Mouse (Mus musculus): Measurements from ENCODE around the gene Nup50. TPM values are rescaled to one million over a fixed set of nuclear protein-coding genes. Genes with fewer than 3 reads are reported as not detected.

The Nup50 gene
- polyA plus RNA-seq, 1 experiment from 2014 or later, result 43.2 TPM

DNA sequence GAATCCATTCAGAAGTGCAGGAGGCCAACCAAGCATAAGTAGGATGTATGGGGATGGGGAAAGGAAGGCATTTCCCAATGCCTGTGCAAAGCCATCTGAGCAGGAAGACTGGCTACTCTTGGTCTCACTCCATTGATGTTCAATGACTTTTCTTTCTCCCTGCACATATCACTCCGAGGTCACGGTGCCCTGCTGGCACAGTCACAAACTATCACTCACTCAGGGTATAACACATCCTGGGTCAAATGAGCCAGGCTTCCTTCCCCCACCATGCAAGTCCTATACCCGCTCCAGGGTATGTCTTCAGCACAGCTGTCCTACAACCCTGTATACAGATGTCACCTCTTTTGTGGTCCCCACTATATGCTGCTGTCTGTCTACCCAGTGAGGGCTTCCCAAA lies 35.1 kb downstream of the Nup50 start:
- Histone ChIP-seq H3K9ac (no peak overlapping the region), H3K27me3 (replicated peaks) (no peaks in the 10 kb centered on the region), H3K9me3 (replicated peaks) (no peaks in the 10 kb centered on the region), H3K36me3 (no peaks in the 10 kb centered on the region), H3K4me3 (no peak overlapping the region), H3K4me1 (0 out of 2 replicates have a peak, but pooled peaks cover 3% of the 10 kb centered on the region), H3K27ac (no peak overlapping the region), H3K4me2 (no peak overlapping the region)
- WGBS (ENCODE audit: insufficient replicate concordance), result 73% methylated on average over 3 of the region's 3 CpGs
- ATAC-seq, result no peak

DNA sequence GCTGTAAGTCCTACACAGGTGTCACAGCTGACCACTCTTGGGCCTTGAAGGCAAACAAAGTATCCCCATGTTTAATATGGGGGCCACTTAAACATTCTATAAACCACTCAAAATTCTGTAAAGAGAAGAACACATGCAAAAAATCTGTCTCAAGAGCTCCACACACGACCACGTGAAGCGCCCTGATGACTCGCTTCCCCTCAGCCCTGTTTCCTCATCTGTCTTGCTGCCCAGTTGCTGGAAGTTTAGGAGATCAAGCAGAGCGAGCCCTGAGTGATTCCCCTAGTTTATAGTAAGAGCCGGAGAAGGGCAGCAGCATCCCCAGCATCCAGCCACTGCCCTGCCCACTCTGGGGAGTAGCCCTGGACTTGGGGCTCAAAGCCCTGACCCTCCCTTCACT lies 36.7 kb downstream of the Nup50 start:
- Histone ChIP-seq H3K9ac (no peak overlapping the region), H3K9me3 (replicated peaks) (no peaks in the 10 kb centered on the region), H3K27ac (no peak overlapping the region), H3K4me2 (no peak overlapping the region), H3K4me1 (0 out of 2 replicates have a peak, but pooled peaks cover 3% of the 10 kb centered on the region), H3K4me3 (no peak overlapping the region), H3K36me3 (no peaks in the 10 kb centered on the region), H3K27me3 (replicated peaks) (no peaks in the 10 kb centered on the region)
- WGBS (ENCODE audit: insufficient replicate concordance), result 61% methylated on average over 6 of the region's 6 CpGs
- ATAC-seq, result no peak

DNA sequence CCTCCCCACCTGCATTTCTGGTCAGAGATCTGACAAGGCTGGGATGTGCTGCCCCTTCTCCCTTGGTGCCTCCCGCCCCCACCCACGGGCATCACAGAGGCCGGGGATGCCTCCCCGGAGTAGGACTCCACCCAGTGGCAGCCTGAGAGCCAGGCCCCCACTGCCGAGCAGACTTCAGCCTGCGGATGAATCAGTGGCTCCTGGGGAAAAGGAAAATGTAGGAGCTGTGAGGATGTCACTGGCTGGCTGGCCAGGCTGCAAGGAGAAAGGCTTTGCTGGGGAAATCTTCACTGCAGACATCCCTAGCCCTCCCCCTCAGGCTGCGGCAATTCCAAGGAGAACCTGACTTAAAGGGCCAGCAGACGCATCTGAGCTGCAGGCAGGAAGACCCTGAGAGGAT lies 37.5 kb downstream of the Nup50 start:
- Histone ChIP-seq H3K27ac (no peak overlapping the region), H3K36me3 (no peaks in the 10 kb centered on the region), H3K9ac (no peak overlapping the region), H3K4me1 (0 out of 2 replicates have a peak, but pooled peaks cover 3% of the 10 kb centered on the region), H3K27me3 (replicated peaks) (no peaks in the 10 kb centered on the region), H3K4me3 (no peak overlapping the region), H3K9me3 (replicated peaks) (no peaks in the 10 kb centered on the region), H3K4me2 (no peak overlapping the region)
- no peak for ATAC-seq
- 35% methylated on average over 8 of the region's 8 CpGs for WGBS (ENCODE audit: insufficient replicate concordance)

DNA sequence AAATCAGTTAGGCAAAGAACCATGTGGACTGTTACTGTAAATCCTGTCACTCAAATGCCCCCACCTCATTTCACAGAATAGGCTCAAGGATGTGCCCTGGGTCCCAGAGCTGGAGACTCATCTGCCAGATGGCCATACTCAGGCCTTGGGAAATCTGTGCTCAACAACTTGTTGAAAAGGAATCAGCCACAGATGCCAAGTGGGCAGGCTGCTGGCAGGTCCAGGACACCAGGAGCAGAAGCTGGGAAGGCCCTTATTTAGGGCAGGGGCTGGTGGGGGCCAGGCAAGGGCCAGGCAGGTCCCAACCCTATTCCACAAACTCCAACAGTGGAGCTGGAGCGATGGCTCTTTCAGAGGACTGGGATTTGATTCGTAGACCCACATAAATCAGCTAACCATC lies 39.3 kb downstream of the Nup50 start:
- 65% methylated on average over 2 of the region's 2 CpGs for WGBS (ENCODE audit: insufficient replicate concordance)
- Histone ChIP-seq H3K27ac (no peak overlapping the region), H3K9ac (no peak overlapping the region), H3K36me3 (no peaks in the 10 kb centered on the region), H3K4me2 (no peak overlapping the region), H3K9me3 (replicated peaks) (no peaks in the 10 kb centered on the region), H3K4me3 (no peak overlapping the region), H3K4me1 (peaks cover 3% of the 10 kb centered on the region; the same call in 1 of the 2 replicates), H3K27me3 (replicated peaks) (no peaks in the 10 kb centered on the region)
- no peak for ATAC-seq

DNA sequence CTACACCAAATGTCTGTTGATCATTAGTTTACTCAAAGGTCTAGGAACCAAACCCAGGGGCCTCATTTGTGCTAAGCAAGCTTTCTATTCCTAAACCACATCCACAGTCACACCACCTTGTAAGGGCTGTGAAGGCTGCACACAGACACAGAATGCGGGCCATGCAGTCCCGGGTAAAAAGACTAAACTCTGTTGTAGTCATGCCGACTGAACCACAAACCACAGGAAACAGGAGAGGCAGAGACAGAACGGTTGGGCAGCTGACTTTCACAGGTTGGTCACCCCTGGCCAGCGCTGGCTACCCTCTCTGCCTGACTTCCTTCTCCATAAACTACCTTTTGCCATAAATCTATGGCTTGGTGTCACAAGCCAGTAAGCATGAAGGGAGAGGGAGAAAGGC lies 41.6 kb downstream of the Nup50 start:
- no peaks in the 10 kb centered on the region for H3K9me3 ChIP-seq (replicated peaks)
- no peaks in the 10 kb centered on the region for H3K36me3 ChIP-seq
- no peak overlapping the region for H3K9ac ChIP-seq
- H3K4me3 ChIP-seq, result no peak overlapping the region
- ATAC-seq, result no peak
- no peaks in the 10 kb centered on the region for H3K27me3 ChIP-seq (replicated peaks)
- WGBS (ENCODE audit: insufficient replicate concordance), result 24% methylated on average over 5 of the region's 5 CpGs
- peaks cover 3% of the 10 kb centered on the region; the same call in 1 of the 2 replicates for H3K4me1 ChIP-seq
- no peak overlapping the region for H3K27ac ChIP-seq
- no peak overlapping the region for H3K4me2 ChIP-seq

DNA sequence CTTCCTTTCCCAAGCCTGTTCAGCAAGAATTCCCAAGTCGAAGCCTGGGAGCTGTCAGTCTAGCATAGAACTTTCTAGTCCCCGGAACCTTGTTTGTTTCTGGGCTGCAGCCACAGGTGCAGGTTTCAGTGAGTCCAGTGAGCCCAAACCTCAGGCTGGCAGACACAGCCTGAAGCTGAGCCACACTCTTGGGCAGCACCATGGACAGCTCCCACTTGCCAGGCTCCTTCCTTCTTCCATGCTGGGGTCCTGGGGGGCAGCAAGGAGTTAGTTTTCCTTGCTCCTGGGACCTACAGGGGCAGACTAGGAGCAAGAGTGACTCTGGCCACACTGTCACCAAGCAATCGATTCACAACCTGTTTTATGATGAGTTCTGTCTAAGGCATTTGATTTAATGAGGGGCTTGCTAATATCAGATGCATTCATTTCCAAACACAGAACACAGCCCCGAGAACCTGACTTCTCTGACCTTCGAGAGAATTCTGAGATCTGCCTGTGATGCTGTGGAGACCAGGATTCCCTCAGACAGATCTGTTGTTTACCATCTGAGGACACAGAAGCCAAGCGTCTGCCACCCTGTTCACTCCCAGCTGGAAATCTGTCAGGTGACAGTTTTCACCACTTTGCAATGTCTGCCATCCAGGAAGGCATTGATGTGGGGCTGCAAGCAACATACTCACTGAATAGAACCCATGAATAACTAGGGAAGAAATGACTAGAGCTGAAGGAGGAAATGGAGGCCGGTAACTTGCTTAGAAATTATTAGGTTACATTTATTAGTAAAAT lies 42.6 kb downstream of the Nup50 start:
- Histone ChIP-seq H3K4me3 (no peak overlapping the region), H3K27me3 (replicated peaks) (no peaks in the 10 kb centered on the region), H3K4me1 (peaks cover 1% of the 10 kb centered on the region; the same call in 1 of the 2 replicates), H3K9me3 (replicated peaks) (no peaks in the 10 kb centered on the region), H3K27ac (no peak overlapping the region), H3K9ac (no peak overlapping the region), H3K4me2 (no peak overlapping the region), H3K36me3 (no peaks in the 10 kb centered on the region)
- WGBS (ENCODE audit: insufficient replicate concordance), result 47% methylated on average over 7 of the region's 7 CpGs
- no peak for ATAC-seq

DNA sequence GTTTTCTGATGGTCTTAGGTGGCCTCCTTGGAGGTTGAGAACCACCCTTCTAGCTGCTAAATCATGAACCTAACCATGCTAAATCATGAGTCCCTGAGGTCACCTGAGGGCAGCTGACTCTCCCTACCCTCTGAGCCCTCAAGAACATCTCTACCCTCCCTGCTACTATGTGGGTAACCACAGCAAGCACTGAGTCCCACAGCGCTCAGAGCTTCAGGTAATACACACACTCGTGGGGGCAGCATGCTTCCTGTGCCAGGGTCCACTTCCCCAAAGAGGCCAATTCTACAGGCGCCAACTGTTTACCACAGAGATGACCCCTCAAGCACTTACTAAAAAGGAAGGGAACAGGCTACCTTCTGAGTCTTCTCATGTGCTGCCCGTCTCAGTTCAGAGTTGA lies 45.3 kb downstream of the Nup50 start:
- H3K4me2 ChIP-seq, result no peak overlapping the region
- H3K36me3 ChIP-seq, result no peaks in the 10 kb centered on the region
- H3K4me3 ChIP-seq, result no peak overlapping the region
- WGBS (ENCODE audit: insufficient replicate concordance), result 41% methylated on average over 4 of the region's 4 CpGs
- no peak overlapping the region for H3K27ac ChIP-seq
- peaks cover 6% of the 10 kb centered on the region; the same call in 1 of the 2 replicates for H3K4me1 ChIP-seq
- H3K9me3 ChIP-seq (replicated peaks), result no peaks in the 10 kb centered on the region
- H3K27me3 ChIP-seq (replicated peaks), result no peaks in the 10 kb centered on the region
- H3K9ac ChIP-seq, result no peak overlapping the region
- ATAC-seq, result no peak

DNA sequence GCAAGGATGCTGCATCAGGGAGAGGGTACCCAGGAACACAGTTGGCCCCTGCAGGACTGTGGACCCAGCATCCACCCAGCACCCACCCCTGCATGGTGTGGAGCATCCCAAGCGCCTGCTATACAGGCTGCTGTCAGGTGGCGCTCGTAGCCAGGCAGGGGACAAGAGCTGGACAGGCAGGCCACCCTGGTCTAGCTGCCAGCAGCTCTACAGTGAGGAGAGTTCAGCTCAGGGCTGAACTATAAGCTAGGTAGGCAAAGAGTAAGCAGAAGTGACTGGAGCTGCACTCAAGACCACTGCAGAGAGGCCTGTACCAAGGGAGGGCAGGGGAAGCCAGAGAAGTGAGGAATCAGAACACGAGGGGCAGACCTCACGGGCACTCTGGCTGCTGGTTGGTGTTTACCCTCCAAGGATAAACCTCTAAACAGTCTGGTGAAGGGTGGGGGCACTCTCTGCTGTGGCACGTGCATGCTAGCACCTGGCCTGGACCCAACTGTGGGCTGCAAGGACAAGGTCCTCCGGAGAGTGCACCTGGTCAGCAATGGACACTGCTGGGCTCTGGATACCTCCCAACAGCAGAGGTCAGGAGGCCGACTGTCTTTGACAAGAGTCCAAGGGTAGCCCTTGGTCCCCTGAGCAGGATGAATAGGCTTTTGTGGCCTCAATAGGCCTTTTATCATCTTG lies 49.8 kb downstream of the Nup50 start:
- 69% methylated on average over 8 of the region's 8 CpGs for WGBS (ENCODE audit: insufficient replicate concordance)
- Histone ChIP-seq H3K36me3 (no peaks in the 10 kb centered on the region), H3K27ac (no peak overlapping the region), H3K4me3 (no peak overlapping the region), H3K27me3 (replicated peaks) (no peaks in the 10 kb centered on the region), H3K4me2 (no peak overlapping the region), H3K9ac (no peak overlapping the region), H3K9me3 (replicated peaks) (no peaks in the 10 kb centered on the region), H3K4me1 (0 out of 2 replicates have a peak, but pooled peaks cover 10% of the 10 kb centered on the region)
- 0 out of 2 replicates have a peak, but pooled peaks have one; percentile 40 for ATAC-seq

DNA sequence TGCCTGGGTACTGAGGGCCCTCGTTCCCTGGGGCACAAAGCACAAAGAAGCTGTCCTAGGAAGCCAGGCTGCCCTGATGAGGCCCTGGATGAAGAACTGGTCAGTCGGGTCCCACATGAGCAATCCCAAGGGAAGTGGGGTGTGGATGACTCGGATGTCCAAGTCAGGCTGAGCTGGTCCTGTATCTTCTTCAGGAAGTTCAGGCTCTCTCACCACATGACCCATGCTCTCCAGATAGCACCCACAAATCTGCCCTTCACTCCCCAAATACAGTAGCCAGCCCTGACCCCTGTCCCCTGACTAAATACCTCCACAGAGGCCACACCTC lies 50.3 kb downstream of the Nup50 start:
- H3K4me2 ChIP-seq, result no peak overlapping the region
- H3K27ac ChIP-seq, result no peak overlapping the region
- 59% methylated on average over 3 of the region's 3 CpGs for WGBS (ENCODE audit: insufficient replicate concordance)
- H3K27me3 ChIP-seq (replicated peaks), result no peaks in the 10 kb centered on the region
- no peak overlapping the region for H3K9ac ChIP-seq
- no peak for ATAC-seq
- H3K4me3 ChIP-seq, result no peak overlapping the region
- 0 out of 2 replicates have a peak, but pooled peaks cover 10% of the 10 kb centered on the region for H3K4me1 ChIP-seq
- no peaks in the 10 kb centered on the region for H3K36me3 ChIP-seq
- H3K9me3 ChIP-seq (replicated peaks), result no peaks in the 10 kb centered on the region

DNA sequence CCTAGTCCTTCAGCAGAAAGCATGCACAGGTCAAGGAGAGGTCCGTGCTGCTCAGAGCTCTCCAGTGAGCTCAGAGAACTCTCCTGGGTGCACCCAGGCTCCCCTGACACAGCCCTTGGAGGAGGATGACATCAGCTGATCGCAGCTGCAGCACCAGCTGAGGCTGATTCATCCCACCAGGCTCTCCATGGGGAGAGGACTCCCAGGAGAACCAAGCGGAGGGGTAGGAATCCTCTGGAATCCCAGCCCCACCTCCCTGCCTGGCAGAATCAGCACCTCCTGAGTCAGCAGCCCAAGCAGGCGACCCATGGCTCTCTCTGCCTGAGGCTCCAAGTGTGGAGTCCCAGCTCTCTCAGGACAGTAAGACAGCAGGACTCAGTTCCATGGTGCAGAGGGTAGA lies 52.5 kb downstream of the Nup50 start:
- H3K4me2 ChIP-seq, result no peak overlapping the region
- H3K9ac ChIP-seq, result no peak overlapping the region
- 44% methylated on average over 4 of the region's 4 CpGs for WGBS (ENCODE audit: insufficient replicate concordance)
- H3K27me3 ChIP-seq (replicated peaks), result no peaks in the 10 kb centered on the region
- no peak for ATAC-seq
- no peaks in the 10 kb centered on the region for H3K36me3 ChIP-seq
- H3K27ac ChIP-seq, result no peak overlapping the region
- no peaks in the 10 kb centered on the region for H3K9me3 ChIP-seq (replicated peaks)
- no peak overlapping the region for H3K4me3 ChIP-seq
- H3K4me1 ChIP-seq, result 0 out of 2 replicates have a peak, but pooled peaks cover 10% of the 10 kb centered on the region

DNA sequence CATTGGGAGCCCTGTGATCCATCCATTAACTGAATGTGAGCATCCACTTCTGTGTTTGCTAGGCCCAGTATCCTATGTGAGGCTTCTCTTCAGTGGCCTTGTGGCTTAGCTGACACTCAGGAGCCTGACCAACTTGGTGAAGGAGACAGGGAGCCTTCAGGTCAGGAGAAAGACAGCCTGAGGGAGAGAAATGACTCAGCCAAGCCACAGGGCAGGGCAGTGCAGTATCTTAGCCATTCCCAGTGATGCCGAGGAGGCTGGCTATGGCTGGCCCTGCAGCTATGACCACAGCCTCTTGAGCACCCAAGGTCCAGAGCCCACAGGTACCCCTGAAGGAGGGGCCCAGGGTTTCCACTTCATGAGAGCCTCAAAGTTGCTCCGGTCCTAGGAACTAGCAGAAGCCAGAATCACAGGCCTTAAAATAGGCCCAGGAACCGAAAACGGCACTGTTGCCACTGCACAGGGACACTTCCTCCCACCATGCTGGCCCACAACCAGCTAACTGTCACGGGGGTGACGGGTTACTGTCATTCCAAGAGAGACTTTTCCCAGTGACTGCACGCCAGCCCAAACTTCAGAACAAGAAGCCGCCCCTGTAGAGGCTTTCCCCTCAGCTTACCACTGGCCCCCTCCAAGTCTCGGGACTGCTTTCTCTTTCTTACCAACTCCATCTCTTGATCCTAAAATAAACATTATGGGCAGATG lies 58.5 kb downstream of the Nup50 start:
- Histone ChIP-seq H3K9me3 (replicated peaks) (no peaks in the 10 kb centered on the region), H3K27ac (no peak overlapping the region), H3K27me3 (replicated peaks) (peaks cover 15% of the 10 kb centered on the region), H3K4me2 (no peak overlapping the region), H3K9ac (no peak overlapping the region), H3K36me3 (no peaks in the 10 kb centered on the region), H3K4me3 (no peak overlapping the region), H3K4me1 (peaks cover 8% of the 10 kb centered on the region; the same call in 1 of the 2 replicates)
- no peak for ATAC-seq
- 57% methylated on average over 9 of the region's 9 CpGs for WGBS (ENCODE audit: insufficient replicate concordance)

DNA sequence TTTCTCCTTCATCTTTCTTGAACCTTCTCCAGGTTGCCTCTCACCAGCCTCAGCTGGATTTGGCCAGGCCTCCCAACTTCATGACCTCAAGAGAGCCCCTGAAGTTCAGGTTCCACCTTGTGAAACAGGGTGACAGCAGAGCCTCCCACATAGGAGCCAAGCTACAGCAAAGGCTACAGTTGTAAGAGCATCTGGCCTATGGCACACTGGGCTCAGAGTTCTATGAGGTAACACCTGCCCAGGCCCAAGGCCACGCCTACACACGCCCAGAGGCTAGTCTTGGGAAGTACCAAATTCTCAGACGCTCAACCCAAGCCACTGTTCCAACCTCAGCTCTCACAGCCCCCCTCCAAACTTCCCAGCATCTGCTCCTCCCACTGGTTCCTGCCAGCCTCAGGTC lies 59.7 kb downstream of the Nup50 start:
- Histone ChIP-seq H3K4me1 (peaks cover 19% of the 10 kb centered on the region), H3K9me3 (replicated peaks) (no peaks in the 10 kb centered on the region), H3K4me2 (no peak overlapping the region), H3K27ac (no peak overlapping the region), H3K4me3 (no peak overlapping the region), H3K36me3 (no peaks in the 10 kb centered on the region), H3K9ac (no peak overlapping the region), H3K27me3 (replicated peaks) (peaks cover 23% of the 10 kb centered on the region)
- ATAC-seq, result no peak
- WGBS (ENCODE audit: insufficient replicate concordance), result 63% methylated on average over 3 of the region's 3 CpGs

Measured in liver, embryonic 12.5 days (tissue).